Mouse (Mus musculus): ENCODE measurements around the gene Bgn. TPM values are rescaled to one million over a fixed set of nuclear protein-coding genes. Genes with fewer than 3 reads are reported as not detected.

The Bgn gene
- total and polyA plus RNA-seq, 3 experiments, result not detected

- no peak for TF ChIP-seq POLR2AphosphoS2 (IDR thresholded peaks at IDR 0.05; ENCODE audit: low read depth, low read length)
- TF ChIP-seq UBTF (IDR thresholded peaks at IDR 0.05; ENCODE audit: low read depth, low read length), result no peak
- TF ChIP-seq KAT2A (IDR thresholded peaks at IDR 0.05; ENCODE audit: insufficient replicate concordance, low read length), result no peak
- no peak for TF ChIP-seq ZNF384 (IDR thresholded peaks at IDR 0.05; ENCODE audit: low read depth, low read length)
- no peak for TF ChIP-seq ZMIZ1 (IDR thresholded peaks at IDR 0.05; ENCODE audit: low read depth, low read length)
- no peak for TF ChIP-seq GABPA (IDR thresholded peaks at IDR 0.05; ENCODE audit: insufficient replicate concordance, low read depth, low read length)
- no peak for TF ChIP-seq E2F4 (IDR thresholded peaks at IDR 0.05; ENCODE audit: insufficient replicate concordance, low read depth, low read length)
- no peak for TF ChIP-seq RCOR1 (conservative IDR thresholded peaks at IDR 0.05; ENCODE audit: low read depth, low read length)
- TF ChIP-seq MAFK (IDR thresholded peaks at IDR 0.05; ENCODE audit: insufficient replicate concordance, low read length), result no peak
- dilution Hi-C loops (cut with MboI; ENCODE audit: extremely low pct_ligation_motif_present, extremely low pct_unique_long_range_greater_than_20kb, low sequenced_read_pairs), result no loop called here
- H3K27me3 ChIP-seq (replicated peaks), result no peaks in the 10 kb centered on the region
Observed at GRCm38 (mm10) chrX:73512904-73513303, 29.5 kb downstream of the Bgn start.

GRCm38 (mm10) chrX:73516556-73516955 is 33.2 kb downstream of the Bgn start:
- H3K27me3 ChIP-seq (replicated peaks), result no peaks in the 10 kb centered on the region
- no peak overlapping the region for H3K27ac ChIP-seq (ENCODE audit: insufficient read depth, low read depth)
- in situ Hi-C loops (cut with MboI; ENCODE audit: low pct_ligation_motif_present, low pct_unique_long_range_greater_than_20kb, low sequenced_read_pairs) (no loop called here), dilution Hi-C loops (cut with MboI; ENCODE audit: extremely low pct_ligation_motif_present, extremely low pct_unique_long_range_greater_than_20kb, low sequenced_read_pairs) (no loop called here)
- no peaks in the 10 kb centered on the region for H3K79me2 ChIP-seq (replicated peaks; ENCODE audit: control insufficient read depth, extremely low read depth, insufficient read depth, poor library complexity, severe bottlenecking)
- DNase-seq (ENCODE audit: extremely low read depth), result no peak
- H3K4me2 ChIP-seq (ENCODE audit: insufficient read depth, low read depth, poor library complexity, severe bottlenecking), result no peak overlapping the region
- H3K4me3 ChIP-seq (replicated peaks in 1 of 3; ENCODE audit: low read depth in 2 of 3, low read length in 2 of 3, poor library complexity in 1 of 3), result no peak overlapping the region
- no peak overlapping the region for H3K9ac ChIP-seq (ENCODE audit: insufficient read depth, low read depth)
- H3K4me1 ChIP-seq (ENCODE audit: control insufficient read depth in 1 of 2, insufficient read depth in 2 of 2), result no peaks in the 10 kb centered on the region
- no peaks in the 10 kb centered on the region for H3K9me3 ChIP-seq (replicated peaks; ENCODE audit: low read length)
- TF ChIP-seq CHD1 (IDR thresholded peaks at IDR 0.05; ENCODE audit: low read depth, low read length), result no peak
- no peak for TF ChIP-seq RAD21 (IDR thresholded peaks at IDR 0.05; ENCODE audit: low read depth, low read length)
- no peak for TF ChIP-seq ELF1 (IDR thresholded peaks at IDR 0.05; ENCODE audit: low read depth, low read length)
- TF ChIP-seq E2F4 (IDR thresholded peaks at IDR 0.05; ENCODE audit: insufficient replicate concordance, low read depth, low read length), result no peak
- no peak for TF ChIP-seq BHLHE40 (IDR thresholded peaks at IDR 0.05; ENCODE audit: low read depth, low read length)
- H3K36me3 ChIP-seq (replicated peaks in 1 of 2; ENCODE audit: control insufficient read depth in 1 of 2, insufficient read depth in 1 of 2, low read length in 1 of 2), result no peaks in the 10 kb centered on the region

More at GRCm38 (mm10) chrX:73512904-73513303, 29.5 kb downstream of the Bgn start:
- DNase-seq (ENCODE audit: extremely low read depth), result no peak
- H3K9ac ChIP-seq (ENCODE audit: insufficient read depth, low read depth), result no peak overlapping the region
- no peak overlapping the region for H3K4me3 ChIP-seq (replicated peaks in 1 of 3; ENCODE audit: low read depth in 2 of 3, low read length in 2 of 3, poor library complexity in 1 of 3)
- H3K4me1 ChIP-seq (ENCODE audit: control insufficient read depth in 1 of 2, insufficient read depth in 2 of 2), result no peaks in the 10 kb centered on the region
- H3K36me3 ChIP-seq (replicated peaks in 1 of 2; ENCODE audit: control insufficient read depth in 1 of 2, insufficient read depth in 1 of 2, low read length in 1 of 2), result no peaks in the 10 kb centered on the region
- no peaks in the 10 kb centered on the region for H3K79me2 ChIP-seq (replicated peaks; ENCODE audit: control insufficient read depth, extremely low read depth, insufficient read depth, poor library complexity, severe bottlenecking)
- no peak overlapping the region for H3K27ac ChIP-seq (ENCODE audit: insufficient read depth, low read depth)
- in situ Hi-C loops (cut with MboI; ENCODE audit: low pct_ligation_motif_present, low pct_unique_long_range_greater_than_20kb, low sequenced_read_pairs), result no loop called here
- no peak overlapping the region for H3K4me2 ChIP-seq (ENCODE audit: insufficient read depth, low read depth, poor library complexity, severe bottlenecking)
- no peaks in the 10 kb centered on the region for H3K9me3 ChIP-seq (replicated peaks; ENCODE audit: low read length)

GRCm38 (mm10) chrX:73517060-73517600 is 33.7 kb downstream of the Bgn start:
- no peaks in the 10 kb centered on the region for H3K9me3 ChIP-seq (replicated peaks; ENCODE audit: low read length)
- no peak overlapping the region for H3K4me3 ChIP-seq (replicated peaks in 1 of 3; ENCODE audit: low read depth in 2 of 3, low read length in 2 of 3, poor library complexity in 1 of 3)
- H3K4me2 ChIP-seq (ENCODE audit: insufficient read depth, low read depth, poor library complexity, severe bottlenecking), result no peak overlapping the region
- H3K4me1 ChIP-seq (ENCODE audit: control insufficient read depth in 1 of 2, insufficient read depth in 2 of 2), result no peaks in the 10 kb centered on the region
- no peak overlapping the region for H3K27ac ChIP-seq (ENCODE audit: insufficient read depth, low read depth)
- dilution Hi-C loops (cut with MboI; ENCODE audit: extremely low pct_ligation_motif_present, extremely low pct_unique_long_range_greater_than_20kb, low sequenced_read_pairs) (no loop called here), in situ Hi-C loops (cut with MboI; ENCODE audit: low pct_ligation_motif_present, low pct_unique_long_range_greater_than_20kb, low sequenced_read_pairs) (no loop called here)
- DNase-seq (ENCODE audit: extremely low read depth), result peak; percentile 2
- H3K27me3 ChIP-seq (replicated peaks), result no peaks in the 10 kb centered on the region
- no peak overlapping the region for H3K9ac ChIP-seq (ENCODE audit: insufficient read depth, low read depth)
- H3K36me3 ChIP-seq (replicated peaks in 1 of 2; ENCODE audit: control insufficient read depth in 1 of 2, insufficient read depth in 1 of 2, low read length in 1 of 2), result no peaks in the 10 kb centered on the region
- H3K79me2 ChIP-seq (replicated peaks; ENCODE audit: control insufficient read depth, extremely low read depth, insufficient read depth, poor library complexity, severe bottlenecking), result no peaks in the 10 kb centered on the region
- TF ChIP-seq USF1 (IDR thresholded peaks at IDR 0.05; ENCODE audit: low read depth, low read length) (no peak), NRF1 (IDR thresholded peaks at IDR 0.05; ENCODE audit: low read depth, low read length) (no peak), USF2 (conservative IDR thresholded peaks at IDR 0.05; ENCODE audit: low read depth, low read length) (no peak), MAX (IDR thresholded peaks at IDR 0.05; ENCODE audit: low read length) (no peak), CHD2 (IDR thresholded peaks at IDR 0.05; ENCODE audit: low read length) (no peak), ZNF384 (IDR thresholded peaks at IDR 0.05; ENCODE audit: low read depth, low read length) (no peak), IRF4 (IDR thresholded peaks at IDR 0.05; ENCODE audit: low read depth, low read length) (no peak), SMC3 (IDR thresholded peaks at IDR 0.05; ENCODE audit: low read depth, low read length) (no peak), MAFK (IDR thresholded peaks at IDR 0.05; ENCODE audit: insufficient replicate concordance, low read length) (no peak), BHLHE40 (IDR thresholded peaks at IDR 0.05; ENCODE audit: low read depth, low read length) (no peak), SIN3A (IDR thresholded peaks at IDR 0.05; ENCODE audit: low read length) (no peak), EP300 (IDR thresholded peaks at IDR 0.05; ENCODE audit: low read length) (no peak), E2F4 (IDR thresholded peaks at IDR 0.05; ENCODE audit: insufficient replicate concordance, low read depth, low read length) (no peak), KAT2A (IDR thresholded peaks at IDR 0.05; ENCODE audit: insufficient replicate concordance, low read length) (no peak), MYC (IDR thresholded peaks at IDR 0.05; ENCODE audit: low read depth, low read length) (no peak), MXI1 (IDR thresholded peaks at IDR 0.05; ENCODE audit: low read depth, low read length) (no peak), ZKSCAN1 (IDR thresholded peaks at IDR 0.05; ENCODE audit: borderline replicate concordance, low read depth, low read length) (no peak)
